Mouse (Mus musculus) monocyte, adult 5-6 weeks (primary cell): Measurements from ENCODE around the gene Gemin5. TPM values are rescaled to one million over a fixed set of nuclear protein-coding genes. Genes with fewer than 3 reads are reported as not detected.
"Not testable (repeated sequence)": the region's sequence is repeated elsewhere in the genome, so short reads cannot be mapped to it uniquely, and the experiment has no call there.

Experiments used
- ATAC-seq: fragments of 153-309, 156-312 bp; replicated peaks from 2 replicates; pipeline ENCODE4 v1.8.0; 2017; ENCODE audit warnings: mild to moderate bottlenecking; ENCODE audit not compliant: low TSS enrichment, insufficient number of reproducible peaks, severe bottlenecking, poor library complexity, low FRiP score
- total RNA-seq: library from RNA; stranded (forward); fragments of 200-1000, 200-491, 200-594 nt; gene quantifications from 3 replicates; pipeline ENCODE4 v1.2.3, GENCODE M21; 2017

The Gemin5 gene
- total RNA-seq, 1 experiment from 2014 or later = 7.2 TPM

DNA sequence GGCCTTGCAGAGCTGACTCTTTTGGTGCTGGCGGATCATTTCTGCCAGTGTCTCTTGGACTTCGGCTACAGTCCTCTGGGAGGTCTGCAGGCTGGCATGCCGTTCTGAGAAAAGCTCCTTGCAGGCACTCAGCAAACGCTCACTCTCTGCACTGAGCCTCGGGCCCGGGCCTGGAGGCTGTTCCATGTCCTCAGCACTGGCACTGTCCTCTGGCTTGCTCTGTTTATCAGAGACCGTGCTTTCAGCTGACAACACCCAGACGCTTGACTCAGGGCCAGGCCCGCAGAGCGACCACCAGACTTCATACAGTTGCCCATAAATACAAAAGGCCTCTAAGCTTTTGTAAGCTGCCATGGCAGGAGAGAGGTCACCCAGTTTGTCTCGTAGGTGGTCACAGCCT lies 43.3 kb downstream of the Gemin5 start:
- no peak for ATAC-seq

DNA sequence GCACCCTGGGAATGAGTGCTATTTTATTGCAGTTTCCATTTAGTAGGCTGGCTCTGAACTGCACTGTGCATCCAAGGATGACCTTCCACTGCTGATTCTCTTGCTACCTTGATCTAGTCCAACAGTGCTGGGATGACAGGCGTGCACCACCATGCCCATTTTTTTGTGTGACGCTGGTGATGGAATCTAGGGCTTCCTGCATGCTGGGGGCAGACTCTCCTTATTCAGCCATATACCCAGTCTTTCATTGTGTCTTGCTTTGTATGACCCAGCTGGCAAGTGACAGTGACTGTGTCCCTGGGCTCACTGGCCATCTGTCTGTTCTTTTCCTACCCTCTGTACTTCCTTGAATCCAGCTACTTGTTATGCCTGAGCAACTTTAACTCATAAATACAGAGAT lies 44.6 kb downstream of the Gemin5 start:
- ATAC-seq = no peak

DNA sequence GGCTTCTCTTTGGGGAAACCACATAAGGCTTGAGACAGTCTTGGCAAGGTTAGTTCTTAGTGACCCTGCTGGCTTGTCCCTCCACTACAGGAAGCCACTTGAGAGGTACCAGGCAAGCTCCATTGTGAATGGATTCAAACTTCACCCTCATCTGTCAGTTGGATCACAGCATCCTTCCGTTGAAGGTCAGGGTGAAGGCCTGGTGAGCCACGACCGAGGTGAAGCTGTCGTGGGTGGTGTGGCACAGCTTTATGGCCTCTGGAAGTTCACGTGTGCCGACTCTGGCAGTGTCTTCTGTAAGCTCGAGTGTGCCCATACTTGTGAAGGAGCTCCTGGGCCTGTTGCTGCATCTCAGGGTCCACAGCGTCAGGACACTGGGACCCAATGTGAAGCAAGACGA lies 47.0 kb downstream of the Gemin5 start:
- ATAC-seq = no peak; the same call in 1 of the 2 replicates

DNA sequence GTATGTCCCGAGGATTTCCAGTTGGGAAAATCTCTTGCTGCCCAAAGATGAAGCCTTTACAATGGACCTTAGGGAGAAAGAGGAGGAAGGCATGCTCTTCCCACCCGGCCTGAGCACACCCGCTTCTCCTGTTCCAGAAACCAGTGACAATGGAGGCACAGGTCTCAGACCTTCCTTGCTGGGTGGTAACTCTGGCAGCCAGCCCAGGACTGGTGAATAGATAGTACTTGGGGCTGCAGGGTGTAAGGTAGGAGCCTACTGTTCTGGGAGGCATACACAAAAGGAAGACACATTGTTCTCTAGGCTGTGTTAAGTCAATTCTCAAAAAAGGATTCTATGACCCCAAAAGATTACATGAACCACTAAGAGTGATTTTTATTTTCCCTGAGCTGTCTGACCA lies 47.7 kb downstream of the Gemin5 start:
- no peak for ATAC-seq

DNA sequence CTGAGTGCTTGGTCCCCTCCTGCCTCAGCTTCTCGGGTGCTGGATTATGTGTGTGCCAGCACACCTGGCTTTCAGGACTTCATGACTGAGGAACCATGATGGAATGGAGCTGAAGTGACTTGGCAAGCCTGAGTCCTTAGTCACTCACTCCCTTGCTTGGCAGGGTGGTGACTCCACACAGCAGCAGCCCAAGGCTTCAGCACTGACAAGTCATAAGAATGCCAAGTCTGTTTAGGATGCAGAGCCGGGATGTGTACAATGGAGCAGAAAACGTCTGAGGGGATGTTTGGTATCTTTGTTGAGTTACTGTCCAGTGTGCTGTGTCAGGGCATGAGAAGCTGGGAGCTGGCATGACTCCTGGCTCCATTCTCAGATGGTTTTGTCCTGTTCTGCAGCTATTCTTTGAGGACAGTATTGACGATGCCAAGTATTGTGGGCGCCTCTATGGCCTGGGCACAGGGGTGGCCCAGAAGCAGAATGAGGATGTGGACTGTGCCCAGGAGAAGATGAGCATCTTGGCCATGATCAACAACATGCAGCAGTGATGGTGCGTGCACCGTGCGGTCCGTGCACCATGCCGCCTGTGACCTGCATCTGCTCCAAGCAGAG lies 51.2 kb downstream of the Gemin5 start:
- ATAC-seq = no peak

DNA sequence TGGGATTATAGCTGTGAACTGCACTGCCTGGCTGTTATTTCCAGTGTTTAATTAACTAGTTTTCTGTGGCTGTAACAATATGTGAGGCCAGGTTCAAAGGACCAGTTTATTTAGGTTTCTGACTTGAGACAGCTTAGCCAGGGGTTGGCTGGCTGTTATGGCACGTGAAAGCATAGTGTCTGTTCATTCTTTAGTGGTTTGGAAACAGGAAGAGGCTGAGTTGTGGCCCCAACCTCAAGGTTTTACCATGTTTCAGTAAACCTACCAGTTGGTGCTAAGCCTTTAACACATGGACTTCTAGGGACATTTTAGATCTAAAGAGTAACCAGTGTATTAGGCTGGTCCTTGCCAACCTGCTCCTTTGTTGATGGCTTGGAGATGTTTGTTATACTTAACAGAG lies 51.8 kb downstream of the Gemin5 start:
- ATAC-seq = no peak

DNA sequence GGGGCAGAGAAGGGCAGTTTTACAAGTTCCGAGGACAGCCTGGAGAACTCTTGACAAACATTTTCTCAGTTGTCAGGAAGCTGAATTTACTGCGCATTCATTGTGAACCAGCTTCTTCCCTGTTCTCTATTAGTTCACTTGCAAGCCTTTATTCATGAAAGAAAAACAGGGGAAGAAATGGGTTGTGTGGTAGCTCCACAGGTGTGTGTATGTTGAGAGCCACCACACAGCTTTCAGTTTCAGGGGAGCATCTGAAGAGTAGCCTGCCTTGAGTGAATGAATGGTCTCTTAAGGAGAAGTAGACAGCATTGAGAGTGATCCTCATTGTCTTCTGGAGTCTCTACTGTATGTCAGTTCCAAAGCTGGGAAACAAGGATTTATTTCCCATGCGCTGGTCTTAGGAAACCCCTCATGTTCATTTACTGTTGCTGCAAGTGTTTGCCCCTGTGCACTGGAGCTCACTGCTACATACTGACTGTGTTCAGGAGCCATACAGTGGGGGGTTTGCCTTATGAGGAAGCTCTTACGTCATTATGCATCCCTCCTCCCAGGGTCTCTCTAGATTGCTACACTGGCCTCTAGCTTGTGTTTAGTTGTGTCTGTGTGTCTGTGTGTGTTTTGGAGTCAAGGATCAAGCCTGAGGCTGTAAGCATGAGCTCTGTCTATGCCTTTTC lies 60.5 kb downstream of the Gemin5 start:
- ATAC-seq = no peak

DNA sequence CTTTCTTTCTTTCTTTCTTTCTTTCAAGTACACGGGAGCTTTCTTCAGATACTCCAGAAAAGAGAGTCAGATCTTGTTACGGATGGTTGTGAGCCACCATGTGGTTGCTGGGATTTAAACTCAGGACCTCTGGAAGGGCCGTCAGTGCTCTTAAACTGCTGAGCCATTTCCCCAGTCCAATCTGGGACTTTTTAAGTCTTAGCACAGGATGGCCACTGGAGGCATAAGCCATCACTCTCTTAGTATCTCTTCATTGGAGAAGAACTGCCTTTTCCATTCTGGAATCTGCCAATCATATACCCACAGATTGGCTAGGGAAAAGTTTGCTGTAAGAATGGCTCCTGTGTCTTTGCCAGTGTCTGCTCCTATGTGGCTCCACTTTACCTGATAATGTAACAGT lies 61.3 kb downstream of the Gemin5 start:
- no peak for ATAC-seq

DNA sequence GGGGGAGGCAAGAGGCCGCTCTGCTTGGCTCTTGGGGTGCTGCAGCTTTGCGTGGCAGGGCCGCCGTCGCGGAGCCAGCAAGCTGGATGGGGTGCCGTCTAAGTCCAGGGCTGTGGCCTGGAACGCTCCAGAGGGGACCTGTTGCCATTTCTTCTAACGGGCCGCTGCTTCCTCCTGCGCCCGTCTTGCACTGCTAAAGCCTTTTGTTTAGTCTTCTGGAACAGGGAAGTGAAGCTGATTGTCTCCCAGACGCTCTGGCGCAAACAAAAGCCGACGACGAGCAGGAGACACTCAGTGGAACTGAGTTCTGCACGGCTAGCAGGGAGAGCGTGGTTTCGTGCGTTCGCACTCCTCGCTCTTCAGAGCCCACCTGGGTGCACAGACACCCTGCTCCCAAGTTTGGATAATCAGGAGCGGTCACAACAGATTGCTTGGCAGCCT lies 64.0 kb downstream of the Gemin5 start:
- ATAC-seq = peak; percentile 55

DNA sequence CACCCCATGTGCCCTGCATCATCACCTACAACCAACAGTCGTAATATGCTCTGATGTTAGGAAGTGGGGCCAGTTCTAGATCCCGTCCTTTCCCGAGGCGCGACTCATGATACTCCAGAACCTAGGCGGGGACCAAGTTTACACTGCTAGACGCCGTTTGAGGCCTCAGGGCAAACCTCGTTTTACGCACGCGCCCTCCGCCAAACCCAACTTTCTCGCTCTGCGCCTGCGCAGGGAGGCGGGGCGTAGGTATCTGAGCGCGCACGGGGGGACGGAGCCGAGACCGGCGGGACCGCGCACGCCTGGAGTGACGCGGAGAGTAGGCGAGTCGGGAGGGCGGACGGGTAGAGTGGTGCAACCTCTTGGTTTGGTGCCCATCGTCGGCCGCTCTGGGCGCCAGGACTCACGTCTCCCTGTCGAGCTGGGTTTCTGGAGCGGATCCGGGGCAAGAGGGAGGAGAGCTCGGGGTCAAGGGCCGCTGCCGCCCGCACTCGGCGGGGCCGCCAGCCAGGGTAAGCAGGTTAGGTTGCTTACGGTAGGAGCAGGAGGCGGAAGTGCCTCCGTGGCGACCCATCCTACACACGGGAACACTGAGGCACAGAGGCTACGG lies 64.5 kb downstream of the Gemin5 start, which contains the start of gene Cnot8:
Cnot8 (plus strand) TSS at position 457 of the 610 bp plus-strand sequence.
- ATAC-seq = peak; percentile 93

DNA sequence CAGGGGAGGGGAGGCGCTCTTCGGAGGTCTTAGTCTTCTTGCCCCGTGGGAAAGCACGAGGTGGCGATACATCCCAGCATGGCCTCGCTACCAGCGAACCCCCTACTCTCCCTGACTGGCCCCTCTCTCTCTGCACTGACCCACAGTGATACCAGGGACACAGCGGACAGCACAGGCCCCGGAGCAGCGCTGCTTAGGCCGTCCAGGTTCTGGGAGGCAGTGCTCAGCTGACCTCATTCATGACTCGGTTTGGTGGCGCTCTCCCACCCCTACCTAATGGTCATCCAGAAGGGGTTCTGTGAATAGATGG lies 65.0 kb downstream of the Gemin5 start:
- 0 out of 2 replicates have a peak, but pooled peaks have one; percentile 0 for ATAC-seq

DNA sequence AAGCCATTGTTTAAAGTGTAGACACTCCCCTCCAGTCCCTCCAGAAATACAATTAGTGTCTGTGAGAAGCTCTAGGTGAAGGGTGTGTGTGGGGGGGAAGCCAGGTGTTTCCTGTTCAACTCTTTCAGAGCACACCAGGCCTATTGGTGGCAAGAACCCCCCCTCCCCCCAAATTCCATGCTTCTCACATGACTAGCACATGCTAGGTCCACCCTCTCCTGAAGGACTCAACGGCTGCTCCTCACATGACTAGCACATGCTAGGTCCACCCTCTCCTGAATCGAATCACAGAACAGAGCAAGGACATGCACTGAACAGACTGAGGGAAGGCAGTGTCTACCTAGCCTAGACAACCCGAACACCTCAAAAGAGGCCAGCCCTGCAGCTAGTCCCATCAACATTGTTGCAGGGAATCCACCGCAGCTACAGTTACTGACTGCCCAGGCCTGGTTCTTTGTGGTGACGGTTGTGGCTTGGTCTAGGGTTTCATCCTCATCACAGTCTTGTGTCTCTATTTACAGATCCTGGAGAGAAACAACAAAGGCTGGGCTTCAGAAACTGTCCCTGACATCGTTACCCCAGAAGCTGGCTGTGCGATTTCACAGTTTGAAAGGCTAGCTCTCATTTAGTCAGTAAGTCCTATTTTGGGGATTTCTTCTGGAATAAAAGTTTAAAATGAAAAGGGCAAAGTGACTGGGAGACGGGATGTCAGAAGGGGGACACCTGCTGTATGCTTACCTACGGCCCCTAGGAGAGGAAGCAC lies 65.6 kb downstream of the Gemin5 start:
- no peak for ATAC-seq

DNA sequence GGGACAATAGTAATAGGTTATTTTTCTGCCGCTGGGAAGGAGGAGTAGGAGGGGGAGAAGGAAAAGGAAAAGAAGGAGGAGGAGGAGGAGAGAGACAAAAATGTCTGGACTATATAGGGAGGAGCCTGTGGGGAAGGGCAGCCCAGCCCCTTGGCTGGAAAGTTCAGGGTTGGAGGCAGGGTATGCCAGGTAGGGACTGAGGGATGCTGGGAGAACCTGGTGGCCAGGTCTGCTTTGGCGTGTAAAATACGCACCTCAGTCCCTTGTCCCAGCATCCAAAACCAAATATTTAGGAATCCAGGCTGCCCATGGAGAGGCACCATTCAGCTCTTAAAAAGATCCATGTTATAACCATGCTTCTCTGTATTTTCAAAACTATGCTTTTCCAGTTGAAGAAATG lies 66.2 kb downstream of the Gemin5 start:
- no peak for ATAC-seq

DNA sequence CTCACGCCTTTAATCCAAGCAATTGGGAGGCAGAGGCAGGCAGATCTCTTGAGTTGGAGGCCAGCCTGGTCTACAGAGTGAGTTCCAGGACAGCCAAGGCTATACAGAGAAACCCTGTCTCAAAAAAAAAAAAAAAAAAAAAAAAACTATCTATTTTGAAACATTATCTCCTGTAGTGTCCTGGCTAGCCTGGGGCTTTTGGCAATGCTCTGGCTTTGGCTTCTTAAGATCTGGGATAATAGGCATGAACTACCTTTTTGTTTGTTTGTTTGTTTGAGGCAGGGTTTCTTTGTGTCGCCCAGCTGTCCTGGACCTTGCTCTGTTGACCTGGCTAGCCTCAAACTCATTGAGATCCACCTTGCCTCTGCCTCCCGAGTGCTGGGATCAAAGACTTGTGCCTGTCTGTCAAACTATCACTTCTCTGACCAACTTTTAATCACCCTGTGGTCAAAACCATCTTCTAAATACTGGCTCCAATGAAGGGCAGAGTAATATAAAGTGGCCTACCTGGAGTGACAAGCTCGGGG lies 67.1 kb downstream of the Gemin5 start:
- no peak for ATAC-seq

DNA sequence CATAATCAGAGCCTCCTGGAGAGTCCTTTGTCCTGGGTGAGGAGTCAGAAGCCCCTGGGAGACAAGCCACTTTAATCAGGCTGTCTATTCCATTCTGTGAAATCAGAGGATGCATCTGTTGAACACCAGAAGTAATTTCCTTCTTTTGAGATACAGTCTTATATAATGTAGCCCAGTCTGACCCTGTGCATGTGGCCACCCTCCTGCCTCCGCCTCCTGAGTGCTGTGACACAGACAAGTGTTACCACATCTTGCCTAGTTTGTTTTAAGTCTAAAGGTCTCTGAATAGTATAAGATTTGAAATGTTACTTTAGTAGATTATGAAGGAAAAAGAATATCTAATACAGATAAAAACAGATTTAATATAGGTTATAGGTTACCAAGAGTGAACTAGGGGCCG lies 68.3 kb downstream of the Gemin5 start:
- ATAC-seq = no peak

DNA sequence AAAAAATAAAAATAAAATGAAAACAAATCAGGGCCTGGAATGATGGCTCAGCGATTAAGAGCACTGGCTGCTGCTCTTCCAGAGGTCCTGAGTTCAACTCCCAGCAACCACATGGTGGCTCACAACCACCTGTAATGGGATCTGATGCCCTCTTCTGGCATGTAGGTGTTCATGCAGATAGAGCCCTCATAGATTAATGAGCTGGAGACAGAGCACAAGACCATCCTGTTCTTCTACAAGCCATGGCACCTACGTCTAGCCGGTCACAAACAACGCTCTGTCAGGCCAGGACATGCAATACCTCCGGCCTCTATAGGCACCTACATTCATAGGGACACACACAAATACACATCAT lies 70.0 kb downstream of the Gemin5 start:
- not testable (repeated sequence) for ATAC-seq

DNA sequence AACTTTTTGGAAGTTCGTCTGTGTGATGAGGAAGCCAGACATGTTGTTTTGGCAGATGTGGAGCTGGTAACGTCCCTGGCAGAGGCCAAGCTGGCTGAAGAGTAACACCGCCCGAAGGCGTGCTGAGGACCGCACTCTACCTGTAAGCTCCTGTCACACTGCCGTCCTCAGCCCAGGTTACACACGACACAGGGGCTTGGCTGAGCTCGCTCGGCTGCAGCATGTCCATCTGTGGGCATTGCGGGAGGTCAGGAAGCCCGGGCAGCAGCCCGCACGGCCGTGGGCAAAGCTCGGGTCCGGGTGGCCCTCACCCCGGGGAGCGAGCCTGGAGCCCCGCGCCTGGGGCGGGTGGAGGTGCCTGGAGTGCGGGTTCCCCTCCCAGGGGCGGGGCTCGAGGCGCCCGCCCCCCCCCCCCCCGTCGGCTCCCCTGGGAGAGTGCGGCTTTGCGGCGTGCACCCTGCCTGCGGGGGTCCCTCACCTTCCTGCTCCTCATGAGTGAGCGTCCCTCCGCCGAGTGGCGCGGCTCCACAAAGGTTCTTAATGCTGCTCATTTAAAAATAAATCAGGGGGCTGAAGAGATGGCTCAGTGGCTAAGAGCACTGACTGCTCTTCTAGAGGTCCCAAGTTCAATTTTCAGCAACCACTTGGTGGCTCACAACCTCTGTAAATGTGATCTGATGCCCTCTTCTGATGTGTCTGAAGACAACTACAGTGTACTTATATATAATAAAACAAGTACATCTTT lies 70.5 kb downstream of the Gemin5 start:
- peak; percentile 19 for ATAC-seq

DNA sequence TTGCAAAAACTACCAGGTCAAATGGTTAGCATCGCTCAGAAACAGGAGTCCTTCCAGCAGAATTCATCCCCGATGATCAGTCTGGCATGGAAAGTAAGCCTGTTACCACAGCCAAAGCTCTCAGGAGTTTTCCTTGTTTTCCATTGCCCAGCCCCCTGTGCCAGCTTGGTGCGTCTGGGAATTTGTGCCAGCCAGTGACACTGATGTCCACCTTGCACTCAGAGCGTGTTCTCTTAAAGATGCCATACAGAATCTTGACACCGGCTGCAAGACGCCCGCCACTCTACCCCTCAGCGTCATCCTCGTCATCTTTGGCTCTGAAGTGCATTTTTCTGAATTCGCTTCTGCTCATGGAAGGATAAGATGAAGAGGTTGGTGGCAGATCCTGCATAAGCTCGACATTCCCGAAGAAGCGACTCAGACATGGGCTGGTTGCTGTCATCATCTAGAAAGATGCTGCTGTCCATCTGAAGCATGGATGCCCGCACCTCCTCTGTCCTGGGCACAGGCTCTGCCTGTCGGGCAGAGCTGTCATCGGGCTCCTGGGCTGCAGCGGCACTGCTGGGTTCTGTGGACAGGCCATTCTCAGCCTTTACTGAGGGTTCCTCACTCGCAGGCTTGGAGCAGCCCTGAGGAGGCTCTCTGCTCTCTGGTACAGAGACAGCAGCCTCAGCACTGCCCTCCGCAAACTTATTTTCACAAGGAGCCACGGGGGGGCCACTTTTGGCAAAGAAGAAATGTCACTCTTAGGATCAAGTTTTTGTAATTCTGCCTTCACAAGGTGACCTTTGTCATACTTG lies 71.3 kb downstream of the Gemin5 start:
- ATAC-seq = no peak
